Mouse (Mus musculus) ovary, postnatal 14 days (tissue): Measurements from ENCODE around the gene Exoc3l4.

Experiments
- DNase-seq: peaks from one replicate; pipeline ENCODE4 v3.0.0; 2022; ENCODE audit warnings: low spot score

Exoc3l4 gene

DNA sequence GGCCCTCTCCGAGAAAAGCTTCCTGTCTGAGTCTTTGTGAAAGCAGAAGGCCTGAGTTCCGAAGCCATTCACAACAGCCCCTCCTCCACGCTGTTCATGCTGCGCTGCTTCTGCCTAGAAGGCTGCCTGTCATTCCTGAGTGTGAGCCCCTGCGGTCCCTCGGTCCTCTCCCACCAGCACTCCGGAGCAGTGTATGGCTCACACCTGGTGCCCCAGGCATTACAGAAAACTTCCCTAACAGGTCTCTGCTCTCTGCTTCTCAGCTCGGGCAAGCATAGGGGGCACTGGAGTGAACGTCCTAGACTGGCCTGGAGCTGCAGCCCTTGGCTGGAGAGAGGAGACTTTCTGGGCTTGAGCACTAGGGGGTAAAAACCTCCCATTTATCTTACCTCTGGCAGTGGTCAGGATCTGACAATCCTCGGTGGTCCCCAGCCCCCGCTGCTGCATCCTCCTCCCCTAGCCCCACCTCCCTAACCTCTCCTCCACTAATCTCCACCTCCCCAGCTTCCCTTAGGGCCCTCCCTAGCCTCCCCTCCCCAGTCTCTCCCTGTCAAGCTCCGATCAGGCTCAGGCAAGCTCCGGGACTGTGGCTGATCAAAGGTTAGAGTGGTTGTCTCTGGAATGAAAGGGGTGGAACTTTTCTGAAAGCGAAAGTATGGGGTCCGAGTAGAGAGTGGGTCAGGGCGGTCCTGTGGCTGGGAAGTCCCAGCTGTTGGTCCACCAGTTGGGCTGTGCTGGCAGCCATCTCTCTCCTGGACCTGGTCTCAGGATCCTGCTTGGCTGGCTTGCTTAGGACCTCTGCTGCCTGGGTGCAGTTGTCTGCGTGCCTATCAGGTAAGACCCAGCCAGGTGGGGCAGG is at the start of gene Exoc3l4:
Gene Exoc3l4 (plus strand): TSS at position 97 of the 859 bp plus-strand sequence.
- no peak for DNase-seq

DNA sequence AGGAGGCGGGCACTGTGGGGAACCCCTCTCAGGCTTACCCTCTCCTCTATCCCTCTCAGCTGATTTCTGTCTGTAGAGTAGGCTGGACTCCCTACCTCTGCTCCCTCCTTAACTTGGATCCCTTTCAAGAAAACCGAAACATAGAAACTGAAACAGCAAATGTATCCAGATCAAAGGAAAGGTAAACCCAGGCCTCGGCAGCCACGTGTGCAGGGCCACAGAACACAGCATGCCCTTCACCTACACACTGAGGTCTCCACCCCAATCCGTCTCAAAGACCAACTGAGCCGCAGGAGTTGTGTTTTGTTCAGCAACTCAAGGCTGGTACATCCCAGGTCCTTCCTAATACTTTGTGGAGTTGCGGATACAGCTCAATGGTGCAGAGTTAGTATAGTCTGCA is 49.8 kb upstream of the Exoc3l4 start:
- no peak for DNase-seq

DNA sequence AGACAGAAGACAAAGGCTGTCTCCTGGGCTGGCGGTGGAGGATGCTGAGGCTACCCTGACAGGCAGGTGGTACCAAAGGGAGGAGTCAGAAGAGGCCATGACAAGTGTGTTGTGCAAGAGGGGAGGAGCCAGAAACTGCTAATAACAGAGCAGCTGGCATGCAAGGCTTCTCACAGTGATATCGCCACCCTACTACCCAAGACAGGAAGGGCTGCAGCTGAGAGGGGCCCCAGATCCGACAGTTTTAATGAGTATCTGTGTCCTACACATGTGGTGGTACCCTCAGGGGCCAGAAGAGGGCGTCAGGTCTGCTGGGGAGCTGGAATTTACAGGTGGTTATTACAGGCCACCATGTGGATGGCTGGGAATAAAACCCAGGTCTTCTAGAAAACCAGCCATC is 46.6 kb upstream of the Exoc3l4 start:
- DNase-seq: no peak

DNA sequence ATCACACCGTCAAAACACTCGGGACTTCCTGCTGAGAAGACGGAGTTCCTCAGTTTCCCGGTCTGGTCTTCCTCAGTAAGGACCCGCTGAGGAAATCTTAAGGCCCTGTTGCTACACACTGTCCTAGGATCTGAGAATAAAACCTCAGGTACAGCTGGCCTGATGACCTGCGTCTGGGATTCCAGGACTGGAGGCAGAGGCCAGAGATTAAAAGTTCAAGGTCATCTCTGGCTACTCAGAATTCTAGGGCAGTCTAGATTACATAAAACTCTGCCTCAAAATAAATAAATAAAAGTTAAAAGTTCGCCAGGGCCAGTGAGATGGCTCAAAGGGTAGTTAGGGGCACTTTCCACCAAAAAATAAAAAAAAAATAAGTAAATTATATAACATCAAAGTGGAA is 44.9 kb upstream of the Exoc3l4 start:
- no peak for DNase-seq

DNA sequence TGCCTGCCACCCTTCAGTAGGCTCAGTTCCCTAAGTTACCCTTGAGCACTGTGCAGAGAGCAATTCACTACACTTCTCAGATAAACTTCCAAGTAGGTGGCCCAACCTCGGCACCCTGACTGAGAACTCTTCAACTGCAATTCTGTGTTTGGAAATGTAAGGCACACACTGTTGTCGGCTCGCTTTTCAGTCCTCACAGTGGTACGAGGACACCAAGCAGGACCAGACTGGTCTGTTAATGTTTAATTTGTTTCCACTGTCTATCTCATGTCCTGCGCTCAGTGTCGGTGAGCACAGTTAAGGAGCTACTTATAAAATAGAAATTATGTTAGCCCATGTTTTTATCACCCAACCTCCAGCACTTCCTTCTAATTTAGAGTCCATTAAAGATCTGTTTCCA is 43.4 kb upstream of the Exoc3l4 start:
- DNase-seq: no peak

DNA sequence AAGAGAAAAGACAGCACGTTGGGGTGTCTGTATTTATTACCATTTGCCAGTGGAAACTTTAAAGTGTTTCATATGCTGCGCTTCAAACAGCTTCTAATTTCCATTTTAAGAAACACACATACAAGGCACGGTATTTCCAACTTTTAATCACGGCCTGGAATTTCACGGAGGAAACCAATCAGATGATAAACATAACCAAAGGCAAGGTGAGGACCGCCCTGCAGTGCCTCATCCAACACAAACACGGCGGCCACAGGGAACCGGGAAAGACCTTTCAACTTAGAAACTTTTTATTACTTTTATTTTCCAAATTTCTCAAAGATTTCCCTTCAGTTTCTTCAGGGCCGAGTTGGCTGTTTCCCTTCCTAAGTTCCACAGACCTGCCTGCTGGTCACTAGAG is 42.1 kb upstream of the Exoc3l4 start:
- no peak for DNase-seq

DNA sequence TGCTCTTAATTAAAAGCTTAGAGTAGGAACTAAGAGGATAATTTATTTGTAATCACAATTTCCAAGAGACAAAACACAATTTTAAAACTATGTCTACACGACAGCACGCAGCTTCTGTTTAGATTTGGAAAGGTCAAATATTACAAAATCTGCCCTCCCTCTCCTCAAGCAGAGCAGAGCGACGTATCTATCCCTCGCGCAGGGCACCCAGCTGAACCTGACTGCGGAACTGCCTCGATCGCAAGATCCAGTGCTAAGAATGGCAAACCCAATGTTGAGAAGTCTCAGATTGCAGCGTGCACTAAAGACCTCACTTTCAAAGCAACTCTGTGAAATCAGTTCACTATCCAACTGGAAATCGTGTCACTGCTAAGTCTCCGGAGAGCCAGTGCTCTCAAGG is 41.3 kb upstream of the Exoc3l4 start:
- DNase-seq: no peak

DNA sequence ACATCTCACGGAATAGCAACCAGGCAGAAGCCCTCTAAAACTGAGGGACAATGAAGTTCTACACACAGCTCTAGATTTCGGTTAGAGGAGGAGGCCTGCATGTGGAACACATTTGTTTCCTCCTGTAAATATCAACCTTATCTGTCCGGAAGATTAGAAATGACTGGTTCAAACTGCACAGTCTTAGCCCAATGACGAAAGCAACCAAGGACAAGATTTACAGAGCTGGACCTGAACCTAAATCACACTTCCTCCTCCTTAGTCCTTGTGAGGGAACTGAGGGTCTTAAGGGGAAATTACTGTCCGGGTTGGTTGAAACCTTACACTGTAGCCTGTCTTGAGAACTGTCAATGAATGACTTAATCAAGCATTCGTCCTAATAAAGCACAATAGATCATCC is 40.8 kb upstream of the Exoc3l4 start:
- DNase-seq: no peak

DNA sequence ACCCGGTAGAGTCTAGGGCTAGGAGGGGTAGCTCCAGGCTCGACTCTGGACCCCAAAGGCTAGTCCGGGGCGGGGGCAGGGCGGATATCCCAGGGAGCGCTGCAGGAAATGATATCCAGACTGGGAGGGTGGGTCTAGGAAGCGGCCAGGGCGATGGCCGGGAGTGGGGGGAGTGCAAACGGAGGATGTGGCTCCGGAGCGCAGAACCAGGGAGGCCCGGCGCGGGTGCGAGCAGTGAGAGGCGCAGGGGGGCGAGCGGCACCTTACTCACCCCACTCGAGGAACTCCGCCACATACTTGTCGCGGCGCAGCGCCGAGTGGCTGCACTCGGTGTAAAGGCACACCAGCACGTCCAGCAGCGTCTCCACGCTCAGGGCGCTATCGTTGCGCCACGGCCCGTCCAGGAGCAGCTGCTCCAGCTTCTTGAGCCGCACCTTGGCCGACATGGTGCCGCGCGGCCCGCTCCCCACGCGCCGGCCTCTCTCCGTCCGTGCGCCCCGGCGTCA is 39.9 kb upstream of the Exoc3l4 start:
- DNase-seq: peak; percentile 47

DNA sequence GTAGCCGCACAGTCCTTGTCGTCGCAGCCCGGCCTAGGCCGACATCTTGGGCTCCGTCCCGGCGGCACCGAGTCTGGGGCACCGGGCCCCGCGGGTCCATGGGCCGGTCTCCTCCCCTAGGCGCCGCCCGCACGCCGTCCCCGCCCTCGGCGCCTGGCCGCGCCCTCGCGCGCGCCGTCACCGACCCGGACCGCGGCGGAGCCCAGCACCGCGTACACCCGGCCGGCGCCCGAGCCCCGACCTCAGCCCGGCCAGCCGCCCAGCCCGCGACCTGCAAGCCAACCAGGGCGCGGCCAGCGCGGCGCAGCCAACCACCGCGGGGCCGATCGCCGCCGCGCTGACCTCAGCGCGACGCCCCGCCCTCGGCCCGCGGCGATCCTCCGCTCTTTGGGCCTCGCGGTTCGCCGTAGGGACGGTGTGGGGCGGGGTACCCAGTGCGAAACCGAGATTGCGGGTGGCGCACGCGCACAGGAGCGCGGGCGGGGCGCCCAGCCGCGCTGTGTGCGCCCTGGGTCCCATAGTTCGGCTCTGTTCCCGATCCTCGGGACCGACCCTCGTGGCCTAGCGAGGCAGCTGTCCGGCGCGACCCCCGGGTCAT is 39.3 kb upstream of the Exoc3l4 start, which contains the start of gene Cdc42bpb:
Gene Cdc42bpb (minus strand): TSS at position 343 of the 598 bp plus-strand sequence.
- peak; percentile 89 for DNase-seq

DNA sequence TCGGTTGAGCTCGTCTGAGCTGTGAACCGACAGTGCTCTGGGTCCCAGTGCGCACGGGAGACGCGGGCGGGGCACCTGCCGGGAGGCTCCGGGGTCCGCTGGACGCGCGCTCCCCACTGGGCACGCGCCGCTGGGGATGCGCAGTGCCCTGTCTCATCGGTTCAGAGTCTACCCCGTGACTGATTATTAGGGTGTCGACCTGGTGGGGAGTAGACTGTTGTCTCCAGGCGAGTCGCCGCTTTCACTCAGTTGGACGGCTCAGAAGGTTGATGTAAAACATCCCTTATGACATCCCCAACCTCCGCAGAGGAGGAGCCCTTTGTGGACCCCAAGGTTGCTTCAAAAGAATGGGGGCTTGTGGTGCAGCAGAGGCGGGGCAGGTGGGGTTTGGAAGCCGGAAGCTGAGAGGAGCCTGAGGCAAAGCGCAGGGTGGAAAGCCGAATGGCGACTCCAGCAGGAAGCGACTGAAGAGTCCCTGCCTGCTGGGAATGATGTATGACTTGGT is 38.8 kb upstream of the Exoc3l4 start:
- DNase-seq: no peak

DNA sequence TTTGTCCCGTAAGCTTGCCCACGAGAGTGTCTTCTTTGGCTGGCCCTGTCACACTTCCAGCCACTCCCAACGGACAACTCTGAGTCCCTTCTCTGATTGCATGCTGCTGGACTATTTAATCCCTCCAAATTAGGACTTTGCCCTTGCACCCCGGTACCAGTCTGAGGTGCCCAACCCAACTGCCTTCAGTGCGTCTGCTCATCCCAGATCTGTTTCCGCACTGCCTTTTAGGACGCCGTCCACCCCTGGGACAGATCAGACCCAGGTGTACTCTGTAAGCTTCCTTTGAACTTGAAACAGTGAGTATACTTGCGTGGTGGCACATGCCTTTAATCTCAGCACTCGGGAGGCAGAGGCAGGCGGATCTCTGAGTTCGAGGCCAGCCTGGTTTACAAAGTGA is 38.0 kb upstream of the Exoc3l4 start:
- no peak for DNase-seq

DNA sequence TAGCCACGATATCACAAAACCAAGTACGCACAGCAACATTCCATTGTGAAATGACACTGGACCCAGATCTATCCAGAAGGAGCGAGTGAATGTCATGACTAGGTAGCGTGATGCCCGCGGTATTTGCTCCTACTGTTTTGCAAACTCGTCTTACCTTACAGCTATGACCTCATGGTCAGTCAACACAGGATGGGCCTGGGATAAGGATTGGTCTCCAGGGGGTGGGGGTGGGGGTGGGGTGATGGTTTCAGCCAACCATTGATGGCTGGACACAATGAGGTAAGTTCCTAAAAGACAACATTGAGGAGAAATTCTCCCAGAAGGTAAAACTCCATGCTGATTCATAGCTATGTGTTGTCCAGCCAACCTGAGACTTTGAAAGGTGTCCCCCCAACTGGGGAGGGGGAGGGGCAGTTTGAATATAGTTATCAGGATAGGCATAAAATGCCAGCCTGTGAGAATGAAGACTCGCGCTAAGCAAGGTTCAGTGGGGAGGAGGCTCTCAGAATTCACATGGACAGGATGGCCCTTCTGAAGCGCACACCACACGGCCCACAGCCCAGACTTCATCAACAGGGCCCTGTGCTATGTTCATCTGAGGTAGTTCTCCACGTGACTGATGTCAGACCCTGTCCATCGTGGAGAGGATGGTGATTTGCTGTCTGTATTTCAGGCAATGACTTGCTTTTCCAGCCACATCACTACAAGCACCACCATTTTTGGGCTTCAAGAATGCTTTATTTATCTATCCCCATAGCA is 30.8 kb upstream of the Exoc3l4 start:
- no peak for DNase-seq

DNA sequence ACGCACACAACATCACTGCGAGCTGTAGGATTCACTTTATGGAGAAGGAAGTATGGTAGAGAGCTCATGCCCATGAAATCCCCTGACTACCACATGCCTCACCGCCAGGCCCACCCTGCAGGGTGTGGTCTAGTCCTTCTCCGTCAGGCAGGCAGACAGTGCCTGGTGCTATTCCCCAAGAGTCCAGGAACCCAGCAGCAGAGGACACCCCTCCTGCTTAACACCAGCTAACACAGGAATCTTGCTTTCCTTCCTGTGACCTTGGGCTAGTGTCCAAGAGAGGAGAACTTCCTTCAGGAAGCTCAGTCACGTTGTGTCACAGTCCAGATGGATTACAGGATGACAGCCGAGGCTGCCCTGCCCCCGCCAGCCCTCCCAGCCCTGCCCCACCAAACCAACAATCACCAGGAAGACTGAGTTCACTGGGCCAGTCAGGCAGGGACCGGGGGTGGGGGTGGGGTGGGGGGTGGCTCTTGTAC is 30.1 kb upstream of the Exoc3l4 start:
- no peak for DNase-seq

DNA sequence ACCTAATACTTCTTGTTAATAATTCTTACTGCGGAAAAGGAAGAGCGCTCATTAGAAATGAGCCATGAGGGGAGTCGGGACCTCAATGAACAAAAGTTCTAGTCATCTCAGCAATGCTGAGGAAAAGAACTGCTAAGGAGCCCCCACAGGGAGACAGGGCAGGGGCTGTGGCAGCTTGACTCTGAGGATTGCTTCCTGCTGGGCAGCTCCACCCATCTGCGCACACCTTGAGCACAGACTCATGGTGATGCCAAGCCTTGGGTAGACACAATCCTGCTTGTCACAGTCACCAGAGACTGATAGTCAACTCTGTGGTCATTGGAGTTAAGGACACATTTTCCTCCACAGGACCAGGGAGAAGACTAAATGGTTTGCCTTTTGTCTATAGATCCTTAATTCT is 29.7 kb upstream of the Exoc3l4 start:
- DNase-seq: no peak

DNA sequence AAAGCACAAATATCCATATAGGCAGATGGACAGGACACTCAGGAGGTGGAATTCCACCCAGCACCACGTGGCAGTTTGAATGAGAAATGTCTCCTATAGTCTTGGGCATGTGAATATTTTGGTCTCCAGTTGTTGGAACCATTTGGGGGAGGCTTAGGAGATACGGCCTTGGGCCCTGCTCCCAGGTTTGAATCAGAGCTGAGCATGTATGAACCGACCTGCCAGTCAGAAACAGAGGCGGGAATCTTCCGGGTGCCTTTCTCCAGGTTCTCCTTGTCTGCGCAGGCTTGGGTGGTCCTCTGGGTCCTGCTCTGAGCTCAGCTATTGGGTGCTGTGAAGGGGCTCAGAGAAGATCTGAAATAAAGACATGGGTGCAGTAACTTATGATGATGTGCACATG is 22.8 kb upstream of the Exoc3l4 start:
- DNase-seq: no peak

DNA sequence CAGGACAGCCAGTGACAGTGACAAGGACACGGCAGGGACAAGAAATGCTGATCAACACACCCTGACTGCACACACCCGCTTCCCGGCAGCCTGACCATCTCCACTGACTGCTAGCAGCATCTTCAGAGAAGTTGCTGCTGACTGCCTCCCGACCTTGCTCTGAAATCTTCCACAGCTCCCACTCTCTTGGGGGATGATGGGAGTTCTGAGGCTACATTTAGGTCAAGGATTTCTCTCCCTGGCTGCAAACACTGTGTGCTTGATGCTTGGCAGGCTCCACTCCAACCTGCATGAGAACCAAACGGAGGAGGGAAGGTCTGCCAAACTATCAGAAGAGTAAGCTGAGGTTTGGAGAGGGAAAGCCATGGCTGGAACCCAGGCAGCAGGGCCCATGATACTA is 19.8 kb upstream of the Exoc3l4 start:
- DNase-seq: no peak

DNA sequence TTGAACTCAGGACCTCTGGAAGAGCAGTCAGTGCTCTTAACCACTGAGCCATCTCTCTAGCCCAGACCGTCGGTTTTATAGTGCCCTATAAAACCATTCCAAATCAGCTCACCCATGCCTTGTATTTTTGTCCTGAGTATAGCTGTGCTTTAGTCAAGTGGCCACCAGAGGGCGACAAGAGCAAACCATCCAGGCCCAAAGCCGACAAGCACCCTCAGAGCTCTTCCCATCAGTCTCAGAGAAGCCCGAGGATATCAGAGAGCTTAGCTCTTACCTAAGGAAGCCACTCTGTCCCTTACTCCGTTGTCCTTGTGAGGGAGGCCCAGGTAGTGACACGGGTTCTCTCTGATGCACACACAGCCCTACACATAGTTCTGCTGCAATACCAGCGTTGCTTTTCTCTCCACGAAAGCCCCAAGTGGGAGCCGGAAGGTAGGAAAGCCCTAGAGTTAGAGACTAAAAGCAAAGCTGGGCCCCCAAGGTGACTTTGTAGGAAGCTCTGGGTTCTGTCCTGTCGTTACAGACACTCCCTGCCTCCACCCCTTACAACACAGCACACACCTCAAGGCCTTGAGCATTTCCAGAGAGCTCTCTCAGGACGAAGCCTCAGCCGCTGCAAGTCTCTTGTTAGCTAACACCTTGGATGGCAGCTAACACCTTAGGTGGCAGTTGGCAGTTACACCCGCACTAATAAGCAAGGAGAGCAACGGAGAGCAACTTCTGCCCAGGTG is 15.2 kb upstream of the Exoc3l4 start:
- DNase-seq: peak; percentile 68

DNA sequence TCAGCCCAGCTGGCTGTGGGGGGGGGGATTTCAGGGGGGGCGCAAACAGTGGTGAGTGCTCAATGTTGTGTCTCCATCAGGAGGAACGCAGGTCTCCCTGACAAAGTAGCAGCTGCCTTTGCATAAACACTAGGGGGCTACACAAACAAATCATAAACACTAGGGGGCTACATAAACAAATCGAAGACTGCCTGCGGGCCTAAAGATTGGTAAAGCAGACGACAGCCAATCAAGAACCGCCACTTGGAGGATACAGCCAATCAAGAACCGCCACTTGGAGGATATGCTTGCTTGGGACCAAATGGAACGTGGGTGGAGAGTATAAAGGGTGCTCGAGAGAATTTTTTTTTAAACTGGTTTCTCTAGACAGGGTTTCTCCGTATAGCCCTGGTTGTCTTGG is 11.9 kb upstream of the Exoc3l4 start:
- DNase-seq: no peak

DNA sequence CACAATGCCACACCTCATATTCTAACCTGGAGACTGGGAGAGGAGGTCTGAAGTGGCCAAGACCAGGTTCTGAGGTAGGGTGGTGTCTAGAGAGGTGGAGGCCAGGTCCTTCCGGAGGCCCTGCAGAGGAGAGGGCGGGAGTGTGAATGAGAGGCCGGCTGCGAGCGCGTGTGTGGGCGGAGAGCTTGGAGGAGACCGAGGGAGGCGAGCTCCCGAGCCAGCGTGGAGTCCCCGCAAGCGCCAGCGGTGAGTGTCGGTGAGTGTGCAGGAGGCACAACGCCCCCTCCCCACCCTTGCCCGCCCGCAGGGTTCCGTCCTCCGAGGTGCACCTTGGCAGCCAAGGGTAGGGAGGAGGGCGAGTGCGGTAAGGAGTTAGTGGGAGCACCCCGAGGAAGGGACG is 10.2 kb upstream of the Exoc3l4 start, which contains the start of gene Lbhd2:
Gene Lbhd2 (plus strand): TSS at position 188 of the 400 bp plus-strand sequence.
- no peak for DNase-seq

DNA sequence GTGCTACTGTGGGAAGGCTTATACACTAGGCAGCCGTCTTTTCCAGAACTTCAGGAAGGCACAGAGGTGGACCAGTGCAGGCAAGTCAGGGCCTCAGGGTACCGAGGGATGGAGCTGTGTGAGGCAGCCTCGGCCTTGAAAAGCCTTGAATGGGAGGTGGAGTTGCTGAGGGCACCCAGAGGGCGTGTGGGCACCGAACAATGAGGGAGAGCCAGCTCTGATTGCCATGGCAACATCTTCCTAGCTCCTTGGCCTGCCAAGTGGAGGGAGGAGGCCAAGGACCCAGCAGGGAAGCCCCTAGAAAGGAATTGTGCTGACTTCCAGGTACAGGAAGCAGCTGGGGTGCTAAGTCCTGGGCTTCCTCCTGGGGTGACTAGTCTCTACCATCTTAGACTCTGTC is 7.2 kb upstream of the Exoc3l4 start:
- DNase-seq: no peak
